Mouse (Mus musculus) ZHBTc4 (cell line): ENCODE data around the gene Tnfrsf4.

Experiments
- DNase-seq: peaks from one replicate; pipeline ENCODE4 v3.0.0-alpha.2; 2011; ENCODE audit warnings: low read depth, low spot score

The Tnfrsf4 gene

GRCm38 (mm10) chr4:156065156-156065894 is 51.7 kb downstream of the Tnfrsf4 start:
- DNase-seq = no peak
